Mouse (Mus musculus) brain, embryonic 14.5 days (tissue): ENCODE data around the gene Olfr649.

Experiments
- CTCF ChIP-seq: fragments of 200-500 bp; IDR thresholded peaks from 2 replicates; pipeline ENCODE4 v1.5.1; 2012; ENCODE audit warnings: inconsistent platforms, mild to moderate bottlenecking, moderate library complexity, borderline replicate concordance; ENCODE audit not compliant: insufficient read depth, insufficient read length; ENCODE audit errors: extremely low read depth
- POLR2A ChIP-seq: fragments of 200-500 bp; IDR thresholded peaks from 2 replicates; pipeline ENCODE4 v1.6.1; 2012; ENCODE audit warnings: mild to moderate bottlenecking, inconsistent platforms, borderline replicate concordance; ENCODE audit not compliant: poor library complexity, insufficient read depth, insufficient read length, severe bottlenecking; ENCODE audit errors: extremely low read depth

- TF ChIP-seq POLR2A (no peak), CTCF (no peak)
Observed at GRCm38 (mm10) chr7:104169634-104170204, 26.1 kb downstream of the Olfr649 start.
